Mouse (Mus musculus) embryonic fibroblast, embryonic 13.5 days (primary cell): ENCODE measurements around the gene Plcl1.

Experiments
- CTCF ChIP-seq: IDR thresholded peaks from 2 replicates; pipeline ENCODE4 v1.5.1; 2011; ENCODE audit warnings: mild to moderate bottlenecking, control low read depth, low read length, moderate library complexity, borderline replicate concordance; ENCODE audit not compliant: insufficient read depth
- POLR2A ChIP-seq: IDR thresholded peaks from 2 replicates; pipeline ENCODE4 v1.6.1; 2011; ENCODE audit warnings: low read depth, mild to moderate bottlenecking, control low read depth, low read length, moderate library complexity

GRCm38 (mm10) chr1:55701601-55702000, 295.9 kb downstream of the Plcl1 start:
- TF ChIP-seq POLR2A = no peak
- no peak for TF ChIP-seq CTCF
